Mouse (Mus musculus) liver, postnatal 0 days (tissue): ENCODE data around the gene Gm49673. TPM values are rescaled to one million over a fixed set of nuclear protein-coding genes. Genes with fewer than 3 reads are reported as not detected.
A peak's percentile ranks its signal among the peaks of the same experiment; 100 is the strongest.
"Not testable (repeated sequence)": the region's sequence is repeated elsewhere in the genome, so short reads cannot be mapped to it uniquely, and the experiment has no call there.

Experiments
- ATAC-seq: fragments of 200-750 bp; cut with Nextera tagmentation; 2 replicates; pipeline ENCODE4 v1.8.0; 2017; ENCODE audit warnings: mild to moderate bottlenecking, moderate library complexity
- DNase-seq: peaks from one replicate; pipeline ENCODE4 v3.0.0-alpha.2; 2016
- H3K27ac ChIP-seq: fragments of 300-500 bp; sonication (generic); 2 replicates; pipeline ENCODE4 v1.5.1; 2014; ENCODE audit warnings: antibody characterized with exemption, moderate library complexity, mild to moderate bottlenecking, low read depth
- H3K27me3 ChIP-seq: fragments of 300-500 bp; sonication (generic); 2 replicates; pipeline ENCODE4 v1.6.1; 2014; ENCODE audit warnings: low read length, control low read depth, mixed read lengths; ENCODE audit not compliant: insufficient read depth
- H3K36me3 ChIP-seq: fragments of 300-500 bp; sonication (generic); replicated peaks from 2 replicates; pipeline ENCODE4 v1.6.1; 2014; ENCODE audit warnings: mild to moderate bottlenecking, control low read depth, low read length, moderate library complexity, mixed read lengths; ENCODE audit not compliant: insufficient read depth
- H3K4me1 ChIP-seq: fragments of 300-500 bp; sonication (generic); 2 replicates; pipeline ENCODE4 v1.6.1; 2014; ENCODE audit warnings: antibody characterized with exemption, mild to moderate bottlenecking, control low read depth; ENCODE audit not compliant: insufficient read depth
- H3K4me2 ChIP-seq: fragments of 300-500 bp; sonication (generic); 2 replicates; pipeline ENCODE4 v1.6.1; 2014; ENCODE audit warnings: low read depth, mild to moderate bottlenecking, low read length, moderate library complexity, mixed read lengths
- H3K4me3 ChIP-seq: fragments of 300-500 bp; sonication (generic); 2 replicates; pipeline ENCODE4 v1.5.1; 2014; ENCODE audit warnings: low read depth, low read length
- H3K9ac ChIP-seq: fragments of 300-500 bp; sonication (generic); replicated peaks from 2 replicates; pipeline ENCODE4 v1.6.1; 2014; ENCODE audit warnings: mild to moderate bottlenecking, moderate library complexity
- H3K9me3 ChIP-seq: fragments of 300-500 bp; sonication (generic); 2 replicates; pipeline ENCODE4 v1.6.1; 2016; ENCODE audit warnings: mild to moderate bottlenecking, control low read depth, low read length, mixed read lengths
- CTCF ChIP-seq: sonication (generic); IDR thresholded peaks from 2 replicates; pipeline ENCODE4 v1.5.1; 2016; ENCODE audit warnings: antibody characterized with exemption, low read depth
- WGBS: fragments of 180-500 bp; shearing (Covaris S2); extraction: QIAGEN DNeasy Blood & Tissue Kit; methylation state at CpG from one replicate; pipeline ENCODE4 v1.1.7; 2014; ENCODE audit not compliant: insufficient replicate concordance; 5-methylcytosine and 5-hydroxymethylcytosine counted together
- polyA plus RNA-seq: library from polyadenylated mRNA; unstranded; fragments of >200 nt; fragmentation: Nextera tagmentation; extraction: Ambion mirVana; gene quantifications from 2 replicates; pipeline ENCODE4 v1.2.1, GENCODE M21; 2015

Gene Gm49673
- polyA plus RNA-seq, 1 experiment from 2014 or later: not detected

DNA sequence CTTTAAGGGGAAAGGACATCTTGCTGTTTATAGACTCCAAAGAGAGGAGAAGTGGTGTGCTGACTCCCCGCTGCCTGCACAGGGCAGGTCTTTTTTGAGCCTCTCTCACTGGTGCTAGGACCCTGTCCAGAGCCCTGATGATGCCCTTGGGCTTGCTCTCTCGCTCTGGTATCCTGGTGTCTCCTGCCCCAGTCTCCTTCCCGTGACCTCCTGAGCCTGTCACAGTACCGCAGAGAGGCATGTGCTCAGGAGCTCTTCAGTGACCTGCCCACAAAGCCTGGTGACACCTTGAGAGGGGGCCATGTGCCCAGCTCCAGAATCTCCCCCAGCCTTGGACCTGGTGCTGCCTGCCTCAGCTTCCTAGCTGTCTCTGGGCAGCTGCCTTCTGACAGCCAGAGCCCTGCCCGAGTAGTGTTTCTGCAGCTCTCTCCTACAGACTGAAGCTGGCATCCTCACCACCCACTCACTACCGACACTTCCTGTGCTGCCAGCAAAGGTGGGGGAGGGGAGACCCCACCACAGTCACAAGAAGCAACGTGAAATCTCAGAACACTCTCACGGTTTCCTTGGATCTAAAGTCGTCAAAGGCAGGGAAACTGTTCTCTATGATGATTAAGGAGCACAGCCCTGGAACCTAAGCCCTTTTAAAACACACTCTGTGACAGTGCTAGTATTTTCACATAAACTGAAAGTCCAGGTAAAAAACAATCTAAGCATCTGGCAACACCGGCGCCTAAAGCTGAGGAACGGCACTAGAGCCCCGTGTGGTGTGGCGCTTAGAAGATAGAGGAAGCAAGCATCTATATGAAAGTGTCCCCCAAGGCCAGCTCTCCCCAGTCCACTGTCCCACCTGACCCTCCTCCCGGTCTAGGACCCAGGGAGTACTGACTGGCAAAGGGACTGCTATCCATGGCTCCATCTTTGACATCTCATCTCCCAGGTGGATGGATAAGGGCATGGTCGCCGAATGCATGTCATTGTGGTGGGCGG lies 54.8 kb downstream of the Gm49673 start:
- 52% methylated on average over 4 of the region's 18 CpGs for WGBS
- not testable (repeated sequence) for DNase-seq, H3K4me3 ChIP-seq, ATAC-seq, H3K36me3 ChIP-seq, H3K9me3 ChIP-seq, H3K4me2 ChIP-seq, H3K9ac ChIP-seq, H3K27ac ChIP-seq, H3K27me3 ChIP-seq, H3K4me1 ChIP-seq

DNA sequence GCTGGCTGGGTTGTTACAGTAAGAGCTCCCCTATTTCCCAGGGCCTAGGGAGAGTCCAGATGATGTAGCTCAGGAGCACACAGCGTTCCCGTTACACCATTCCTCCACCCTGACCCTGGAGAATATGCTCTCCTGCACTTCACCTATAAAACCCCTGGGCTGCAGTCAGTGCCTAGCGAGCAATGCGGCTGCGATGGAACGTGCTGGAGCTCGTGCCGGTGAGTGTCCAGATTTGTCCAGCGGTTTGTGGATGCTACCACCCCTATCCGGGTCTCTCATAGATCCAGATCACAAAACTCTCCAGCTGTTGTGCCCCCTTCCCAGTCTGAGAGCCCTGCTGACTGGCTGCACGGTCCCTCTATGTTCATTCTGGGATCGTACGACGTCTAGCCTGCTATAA lies 56.3 kb downstream of the Gm49673 start:
- H3K4me3 ChIP-seq, DNase-seq, H3K27ac ChIP-seq, ATAC-seq, H3K9me3 ChIP-seq, H3K4me2 ChIP-seq, H3K27me3 ChIP-seq, H3K9ac ChIP-seq, H3K36me3 ChIP-seq, H3K4me1 ChIP-seq: not testable (repeated sequence)
- WGBS: 78% methylated on average over 13 of the region's 14 CpGs

GRCm38 (mm10) chr17:8069847-8070246 lies 77.7 kb downstream of the Gm49673 start:
- not testable (repeated sequence) for H3K9me3 ChIP-seq, H3K4me1 ChIP-seq, H3K27me3 ChIP-seq, H3K4me2 ChIP-seq, H3K4me3 ChIP-seq, H3K36me3 ChIP-seq, H3K27ac ChIP-seq, DNase-seq, H3K9ac ChIP-seq, ATAC-seq
- WGBS: 57% methylated on average over 1 of the region's 2 CpGs

GRCm38 (mm10) chr17:8056637-8057138 lies 90.9 kb downstream of the Gm49673 start:
- H3K4me2 ChIP-seq, H3K4me1 ChIP-seq, H3K27ac ChIP-seq, H3K9ac ChIP-seq, H3K36me3 ChIP-seq, DNase-seq, ATAC-seq, H3K27me3 ChIP-seq, H3K4me3 ChIP-seq, H3K9me3 ChIP-seq: not testable (repeated sequence)
- 48% methylated on average over 2 of the region's 3 CpGs for WGBS

- H3K27me3 ChIP-seq, H3K9me3 ChIP-seq, ATAC-seq, H3K27ac ChIP-seq, H3K36me3 ChIP-seq, H3K4me1 ChIP-seq, DNase-seq, H3K9ac ChIP-seq, H3K4me3 ChIP-seq, H3K4me2 ChIP-seq: not testable (repeated sequence)
- WGBS: 78% methylated on average over 4 of the region's 6 CpGs
Measured at GRCm38 (mm10) chr17:8055919-8056589, 91.5 kb downstream of the Gm49673 start.

GRCm38 (mm10) chr17:8051247-8051646 lies 96.3 kb downstream of the Gm49673 start:
- not testable (repeated sequence) for H3K9ac ChIP-seq, H3K27me3 ChIP-seq, H3K36me3 ChIP-seq, H3K9me3 ChIP-seq, H3K27ac ChIP-seq, H3K4me3 ChIP-seq, H3K4me1 ChIP-seq, H3K4me2 ChIP-seq
- peak; percentile 67 for TF ChIP-seq CTCF
- DNase-seq (peak; percentile 15), ATAC-seq (peak; percentile 48; the same call in 1 of the 2 replicates)
- WGBS: 38% methylated on average over 3 of the region's 3 CpGs

DNA sequence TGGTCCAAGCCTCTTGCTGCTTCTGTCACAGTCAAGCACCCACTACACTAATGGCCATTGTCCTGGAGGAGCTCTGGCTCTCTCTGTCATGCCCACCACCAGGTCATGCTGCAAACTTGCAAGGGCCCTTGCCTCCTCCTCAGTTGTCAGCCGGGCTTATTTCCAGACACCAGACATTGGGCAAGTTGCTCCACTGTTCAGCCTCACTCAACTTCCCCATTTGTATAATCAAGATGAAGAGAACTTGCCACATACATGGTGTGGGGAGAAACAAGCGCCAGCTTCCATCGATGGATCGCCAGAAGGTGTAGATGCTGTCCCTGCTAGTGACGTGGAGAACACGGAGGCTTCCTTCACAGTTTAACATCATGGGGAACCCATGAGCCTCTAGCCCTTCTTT lies 97.4 kb downstream of the Gm49673 start:
- H3K9me3 ChIP-seq, DNase-seq, H3K4me1 ChIP-seq, H3K4me2 ChIP-seq, H3K27ac ChIP-seq, H3K27me3 ChIP-seq, H3K36me3 ChIP-seq, ATAC-seq, H3K4me3 ChIP-seq, H3K9ac ChIP-seq: not testable (repeated sequence)
- 56% methylated on average over 5 of the region's 6 CpGs for WGBS
